Mouse (Mus musculus) thymus, postnatal 36 days (tissue): ENCODE measurements around the gene Avpr1b.
"Not testable (repeated sequence)": the region's sequence is repeated elsewhere in the genome, so short reads cannot be mapped to it uniquely, and the experiment has no call there.

Source experiments
- DNase-seq, 2 experiments: peaks; one replicate each; pipeline ENCODE4 v3.0.0; 2022; ENCODE audit warnings: mixed read lengths in 2 of 2

Gene Avpr1b

GRCm38 (mm10) chr1:131623644-131624043 is 24.6 kb downstream of the Avpr1b start:
- no peak for DNase-seq

GRCm38 (mm10) chr1:131624175-131624835 is 25.3 kb downstream of the Avpr1b start:
- DNase-seq = no peak

GRCm38 (mm10) chr1:131626200-131626599 is 27.2 kb downstream of the Avpr1b start:
- no peak for DNase-seq

GRCm38 (mm10) chr1:131632216-131632615 is 33.2 kb downstream of the Avpr1b start:
- DNase-seq = not testable (repeated sequence)

- DNase-seq = no peak
Measured at GRCm38 (mm10) chr1:131634495-131634894, 35.5 kb downstream of the Avpr1b start.

- DNase-seq = peak; percentile 57 to 59
Measured at GRCm38 (mm10) chr1:131637791-131638540, 38.9 kb downstream of the Avpr1b start, which contains the start of gene Ctse. Gene Ctse, plus strand, starts transcription at chr1:131638306.

- DNase-seq = peak in 1 of 2 experiments; percentile 13
Measured at GRCm38 (mm10) chr1:131638541-131639421, 39.7 kb downstream of the Avpr1b start.

GRCm38 (mm10) chr1:131640062-131640461 is 41.0 kb downstream of the Avpr1b start:
- DNase-seq = no peak

- DNase-seq = no peak
Measured at GRCm38 (mm10) chr1:131641565-131641964, 42.5 kb downstream of the Avpr1b start.

- no peak for DNase-seq
Measured at GRCm38 (mm10) chr1:131642251-131642650, 43.2 kb downstream of the Avpr1b start.

- no peak for DNase-seq
Measured at GRCm38 (mm10) chr1:131652670-131653443, 53.8 kb downstream of the Avpr1b start.

- no peak for DNase-seq
Measured at GRCm38 (mm10) chr1:131655601-131656000, 56.6 kb downstream of the Avpr1b start.

- peak; percentile 89 to 91 for DNase-seq
Measured at GRCm38 (mm10) chr1:131657945-131658354, 58.9 kb downstream of the Avpr1b start.

- no peak for DNase-seq
Measured at GRCm38 (mm10) chr1:131659512-131660085, 60.6 kb downstream of the Avpr1b start.

- no peak for DNase-seq
Measured at GRCm38 (mm10) chr1:131660266-131660665, 61.2 kb downstream of the Avpr1b start.

GRCm38 (mm10) chr1:131660716-131661472 is 61.9 kb downstream of the Avpr1b start:
- DNase-seq = no peak
